Mouse (Mus musculus) MEL (cell line): ENCODE results near the gene Spata21. TPM values are rescaled to one million over a fixed set of nuclear protein-coding genes. Genes with fewer than 3 reads are reported as not detected.

ENCODE experiments used
- DNase-seq: peaks from one replicate; pipeline ENCODE4 v3.0.0; 2011; ENCODE audit warnings: low read depth, low spot score
- H3K27ac ChIP-seq: 2 replicates; pipeline ENCODE4 v1.5.1; 2012; ENCODE audit warnings: low read depth, mild to moderate bottlenecking, control low read depth, low read length, moderate library complexity; ENCODE audit not compliant: control insufficient read depth
- H3K27me3 ChIP-seq, 2 experiments: fragments of 150-350 bp in 1 of 2; sonication (generic) in 1 of 2; 2 replicates each; pipeline ENCODE4 v1.6.1; 2012; ENCODE audit warnings: low read length in 2 of 2, mild to moderate bottlenecking in 2 of 2, improper control_type of control experiment in 1 of 2, moderate library complexity in 1 of 2; ENCODE audit not compliant: insufficient read depth in 2 of 2, control insufficient read depth in 1 of 2
- H3K36me3 ChIP-seq, 2 experiments: 2 replicates each; pipeline ENCODE4 v1.6.1; 2012 to 2014; ENCODE audit warnings: low read length in 2 of 2, improper control_type of control experiment in 1 of 2, inconsistent platforms in 1 of 2, mild to moderate bottlenecking in 1 of 2; ENCODE audit not compliant: insufficient read depth in 2 of 2, control insufficient read depth in 1 of 2
- H3K4me1 ChIP-seq, 2 experiments: fragments of 150-350 bp in 1 of 2; sonication (generic) in 1 of 2; 2 replicates each; pipeline ENCODE4 v1.6.1; 2012; ENCODE audit warnings: low read length in 2 of 2, improper control_type of control experiment in 1 of 2, mild to moderate bottlenecking in 1 of 2; ENCODE audit not compliant: insufficient read depth in 2 of 2, control insufficient read depth in 1 of 2
- H3K4me3 ChIP-seq, 2 experiments: fragments of 150-350 bp in 1 of 2; sonication (generic) in 1 of 2; 2 replicates each; pipeline ENCODE4 v1.5.1; 2012; ENCODE audit warnings: low read depth in 2 of 2, low read length in 2 of 2, mild to moderate bottlenecking in 2 of 2, moderate library complexity in 2 of 2, control low read depth in 1 of 2, improper control_type of control experiment in 1 of 2; ENCODE audit not compliant: control insufficient read depth in 1 of 2, insufficient read depth in 1 of 2
- H3K79me2 ChIP-seq: 2 replicates; pipeline ENCODE4 v1.6.1; 2012; ENCODE audit warnings: mild to moderate bottlenecking, low read length, moderate library complexity; ENCODE audit not compliant: control insufficient read depth, poor library complexity, insufficient read depth
- H3K9ac ChIP-seq: 2 replicates; pipeline ENCODE4 v1.6.1; 2012; ENCODE audit warnings: low read depth, mild to moderate bottlenecking, control low read depth, low read length, moderate library complexity; ENCODE audit not compliant: control insufficient read depth, poor library complexity, severe bottlenecking
- H3K9me3 ChIP-seq: fragments of 150-350 bp; sonication (generic); replicated peaks from 2 replicates; pipeline ENCODE4 v1.6.1; 2012; ENCODE audit warnings: mild to moderate bottlenecking, low read length, improper control_type of control experiment, moderate library complexity; ENCODE audit not compliant: insufficient read depth
- BHLHE40 ChIP-seq: IDR thresholded peaks from 2 replicates; pipeline ENCODE4 v1.6.1; 2012; ENCODE audit warnings: low read depth, mild to moderate bottlenecking, inconsistent platforms, low read length, improper control_type of control experiment, borderline replicate concordance
- CTCF ChIP-seq, 3 experiments: IDR thresholded peaks in 2 of 3; conservative IDR thresholded peaks in 1 of 3; 2 replicates each; pipeline ENCODE4 v1.5.1; 2011 to 2012; ENCODE audit warnings: low read length in 3 of 3, low read depth in 2 of 3, mild to moderate bottlenecking in 2 of 3, improper control_type of control experiment in 1 of 3, inconsistent platforms in 1 of 3, mixed read lengths in 1 of 3, moderate library complexity in 1 of 3; ENCODE audit not compliant: control insufficient read depth in 1 of 3, insufficient read depth in 1 of 3, poor library complexity in 1 of 3, severe bottlenecking in 1 of 3
- EP300 ChIP-seq, 2 experiments: IDR thresholded peaks; 2 replicates each; pipeline ENCODE4 v1.6.1; 2011; ENCODE audit warnings: improper control_type of control experiment in 2 of 2, low read length in 2 of 2, low read depth in 1 of 2, mild to moderate bottlenecking in 1 of 2
- GATA1 ChIP-seq: IDR thresholded peaks from 2 replicates; pipeline ENCODE4 v1.6.1; 2011; ENCODE audit warnings: low read depth, low read length, improper control_type of control experiment
- JUND ChIP-seq: IDR thresholded peaks from 2 replicates; pipeline ENCODE4 v1.6.1; 2011; ENCODE audit warnings: low read depth, mild to moderate bottlenecking, improper control_type of control experiment, low read length
- KAT2A ChIP-seq: conservative IDR thresholded peaks from 2 replicates; pipeline ENCODE4 v1.6.1; 2012; ENCODE audit warnings: low read depth, low read length, improper control_type of control experiment, inconsistent platforms
- MAFK ChIP-seq: IDR thresholded peaks from 2 replicates; pipeline ENCODE4 v1.6.1; 2011; ENCODE audit warnings: low read depth, mild to moderate bottlenecking, low read length, improper control_type of control experiment, borderline replicate concordance
- MAX ChIP-seq: IDR thresholded peaks from 2 replicates; pipeline ENCODE4 v1.6.1; 2011; ENCODE audit warnings: low read length, improper control_type of control experiment
- MAZ ChIP-seq: IDR thresholded peaks from 2 replicates; pipeline ENCODE4 v1.6.1; 2012; ENCODE audit warnings: low read depth, mild to moderate bottlenecking, inconsistent platforms, low read length, improper control_type of control experiment
- MEF2A ChIP-seq: IDR thresholded peaks from 2 replicates; pipeline ENCODE4 v1.6.1; 2014; ENCODE audit warnings: low read depth, mild to moderate bottlenecking, inconsistent platforms, low read length, improper control_type of control experiment; ENCODE audit not compliant: poor library complexity, insufficient replicate concordance, severe bottlenecking; ENCODE audit errors: extremely low read depth
- MXI1 ChIP-seq: IDR thresholded peaks from 2 replicates; pipeline ENCODE4 v1.6.1; 2011; ENCODE audit warnings: mild to moderate bottlenecking, low read depth, low read length, improper control_type of control experiment
- MYB ChIP-seq: IDR thresholded peaks from 2 replicates; pipeline ENCODE4 v1.6.1; 2011; ENCODE audit warnings: mild to moderate bottlenecking, low read depth, low read length, improper control_type of control experiment
- MYC ChIP-seq: IDR thresholded peaks from 2 replicates; pipeline ENCODE4 v1.6.1; 2011; ENCODE audit warnings: low read depth, mild to moderate bottlenecking, low read length, improper control_type of control experiment, moderate library complexity
- NRF1 ChIP-seq: IDR thresholded peaks from 2 replicates; pipeline ENCODE4 v1.6.1; 2014; ENCODE audit warnings: low read depth, mild to moderate bottlenecking, inconsistent platforms, low read length, improper control_type of control experiment, moderate library complexity; ENCODE audit not compliant: poor library complexity, insufficient read depth, severe bottlenecking
- POLR2A ChIP-seq, 2 experiments: IDR thresholded peaks; 2 replicates each; pipeline ENCODE4 v1.6.1; 2011 to 2012; ENCODE audit warnings: low read length in 2 of 2, mild to moderate bottlenecking in 2 of 2, control low read depth in 1 of 2, improper control_type of control experiment in 1 of 2, low read depth in 1 of 2, moderate library complexity in 1 of 2; ENCODE audit not compliant: control insufficient read depth in 1 of 2, insufficient read depth in 1 of 2, poor library complexity in 1 of 2
- POLR2AphosphoS2 ChIP-seq: IDR thresholded peaks from 2 replicates; pipeline ENCODE4 v1.6.1; 2011; ENCODE audit warnings: low read length, improper control_type of control experiment
- POLR2AphosphoS5 ChIP-seq: IDR thresholded peaks from 2 replicates; pipeline ENCODE4 v1.6.1; 2012; ENCODE audit warnings: low read depth, borderline replicate concordance, mild to moderate bottlenecking, inconsistent platforms, low read length, moderate library complexity, mixed read lengths
- SIN3A ChIP-seq: IDR thresholded peaks from 2 replicates; pipeline ENCODE4 v1.6.1; 2012; ENCODE audit warnings: low read length, improper control_type of control experiment, inconsistent platforms
- SMC3 ChIP-seq: IDR thresholded peaks from 2 replicates; pipeline ENCODE4 v1.6.1; 2011; ENCODE audit warnings: low read depth, low read length, improper control_type of control experiment
- TAL1 ChIP-seq: IDR thresholded peaks from 2 replicates; pipeline ENCODE4 v1.6.1; 2012; ENCODE audit warnings: mild to moderate bottlenecking, inconsistent platforms, low read length, moderate library complexity, mixed read lengths
- TBP ChIP-seq: IDR thresholded peaks from 2 replicates; pipeline ENCODE4 v1.8.0; 2011; ENCODE audit warnings: low read depth, low read length, improper control_type of control experiment
- TCF12 ChIP-seq: IDR thresholded peaks from 2 replicates; pipeline ENCODE4 v1.6.1; 2014; ENCODE audit warnings: low read depth, mild to moderate bottlenecking, inconsistent platforms, low read length, improper control_type of control experiment, moderate library complexity
- USF2 ChIP-seq, 2 experiments: IDR thresholded peaks; 2 replicates each; pipeline ENCODE4 v1.6.1; 2011 to 2012; ENCODE audit warnings: improper control_type of control experiment in 2 of 2, low read length in 2 of 2, borderline replicate concordance in 1 of 2, inconsistent platforms in 1 of 2, low read depth in 1 of 2, mild to moderate bottlenecking in 1 of 2; ENCODE audit not compliant: insufficient read depth in 1 of 2
- ZKSCAN1 ChIP-seq: IDR thresholded peaks from 2 replicates; pipeline ENCODE4 v1.6.1; 2012; ENCODE audit warnings: low read depth, mild to moderate bottlenecking, inconsistent platforms, low read length, improper control_type of control experiment, moderate library complexity
- ZMIZ1 ChIP-seq: IDR thresholded peaks from 2 replicates; pipeline ENCODE4 v1.6.1; 2012; ENCODE audit warnings: low read depth, mild to moderate bottlenecking, inconsistent platforms, low read length, improper control_type of control experiment, moderate library complexity
- ZNF384 ChIP-seq: IDR thresholded peaks from 2 replicates; pipeline ENCODE4 v1.6.1; 2012; ENCODE audit warnings: low read depth, mild to moderate bottlenecking, inconsistent platforms, low read length, improper control_type of control experiment
- polyA plus RNA-seq, 2 experiments: library from polyadenylated mRNA; stranded (reverse) in 1 of 2; unstranded in 1 of 2; fragments of >175 nt in 1 of 2; fragments of >200 nt in 1 of 2; gene quantifications; 2 replicates each; pipeline versions ENCODE4 v1.2.1 to v1.2.4; 2012; ENCODE audit warnings: low replicate concordance in 2 of 2, low read depth in 1 of 2; ENCODE audit not compliant: insufficient read length in 2 of 2, insufficient read depth in 1 of 2, missing spikeins in 1 of 2
- total RNA-seq: library from RNA; depleted of rRNA; stranded (reverse); fragments of 300-350 nt; gene quantifications from 2 replicates; pipeline ENCODE4 v1.2.3, GENCODE M21; 2012

The Spata21 gene
- total and polyA plus RNA-seq, 3 experiments, result not detected

DNA sequence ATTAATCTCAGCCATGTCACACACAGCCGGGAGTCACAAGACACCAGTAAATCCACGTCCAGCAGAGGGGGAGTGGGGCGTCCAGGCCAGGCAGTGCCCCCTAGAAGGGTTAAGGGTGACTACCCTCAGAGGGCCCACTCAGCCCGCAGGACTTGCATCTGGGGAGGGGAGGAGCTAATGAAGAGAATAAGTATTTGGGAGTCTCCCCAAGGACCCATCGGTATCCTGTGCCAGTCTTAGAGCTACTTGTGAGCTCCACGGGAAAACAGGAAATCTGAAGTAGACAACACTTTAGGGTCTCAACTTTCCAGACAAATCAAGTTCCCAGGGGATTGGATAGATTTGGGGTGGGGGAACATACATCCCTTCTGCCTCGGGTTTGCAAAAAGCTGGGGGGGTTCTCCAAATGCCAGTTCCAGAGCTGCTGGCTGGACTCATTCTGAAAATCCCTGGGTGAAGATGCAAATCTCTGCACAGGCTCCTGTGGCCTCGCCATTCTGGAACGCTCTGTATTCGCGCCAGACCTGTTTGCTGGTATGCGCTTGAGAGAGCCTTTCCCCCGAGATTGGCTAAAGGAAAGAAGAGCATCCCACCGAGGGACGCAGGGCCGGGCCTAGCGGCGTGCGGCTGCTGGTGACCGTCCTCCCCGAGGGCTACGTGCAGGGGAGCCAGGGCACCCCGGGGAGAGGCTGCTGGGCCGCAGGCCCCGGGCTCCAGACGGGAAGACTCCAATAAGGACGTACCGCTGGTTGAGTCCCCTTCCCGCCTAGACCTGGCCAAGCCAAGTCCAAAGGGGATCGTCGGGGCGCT, 28.3 kb upstream of the Spata21 start:
- no peaks in the 10 kb centered on the region for H3K9me3 ChIP-seq
- DNase-seq, result no peak
- no peaks in the 10 kb centered on the region for H3K79me2 ChIP-seq
- H3K27ac ChIP-seq, result no peak overlapping the region
- H3K27me3 ChIP-seq, result no peaks in the 10 kb centered on the region
- H3K4me3 ChIP-seq, result peak overlapping the region; percentile 54 to 76
- 0 out of 4 replicates have a peak, but pooled peaks cover 0 to 2% of the 10 kb centered on the region in 2 experiments for H3K4me1 ChIP-seq
- peak overlapping the region; percentile 52 for H3K9ac ChIP-seq
- TF ChIP-seq MYC (no peak), ZNF384 (no peak), TAL1 (no peak), CTCF (IDR thresholded peaks at IDR 0.05 in 2 of 3, conservative IDR thresholded peaks at IDR 0.05 in 1 of 3; ENCODE audit: control insufficient read depth in 1 of 3, insufficient read depth in 1 of 3, low read depth in 2 of 3, low read length in 3 of 3, poor library complexity in 1 of 3, severe bottlenecking in 1 of 3) (no peak), TBP (no peak), MXI1 (no peak), SIN3A (0 out of 2 replicates have a peak, but pooled peaks have one; percentile 4)
- H3K36me3 ChIP-seq, result 0 out of 4 replicates have a peak, but pooled peaks cover 0 to 3% of the 10 kb centered on the region in 2 experiments

DNA sequence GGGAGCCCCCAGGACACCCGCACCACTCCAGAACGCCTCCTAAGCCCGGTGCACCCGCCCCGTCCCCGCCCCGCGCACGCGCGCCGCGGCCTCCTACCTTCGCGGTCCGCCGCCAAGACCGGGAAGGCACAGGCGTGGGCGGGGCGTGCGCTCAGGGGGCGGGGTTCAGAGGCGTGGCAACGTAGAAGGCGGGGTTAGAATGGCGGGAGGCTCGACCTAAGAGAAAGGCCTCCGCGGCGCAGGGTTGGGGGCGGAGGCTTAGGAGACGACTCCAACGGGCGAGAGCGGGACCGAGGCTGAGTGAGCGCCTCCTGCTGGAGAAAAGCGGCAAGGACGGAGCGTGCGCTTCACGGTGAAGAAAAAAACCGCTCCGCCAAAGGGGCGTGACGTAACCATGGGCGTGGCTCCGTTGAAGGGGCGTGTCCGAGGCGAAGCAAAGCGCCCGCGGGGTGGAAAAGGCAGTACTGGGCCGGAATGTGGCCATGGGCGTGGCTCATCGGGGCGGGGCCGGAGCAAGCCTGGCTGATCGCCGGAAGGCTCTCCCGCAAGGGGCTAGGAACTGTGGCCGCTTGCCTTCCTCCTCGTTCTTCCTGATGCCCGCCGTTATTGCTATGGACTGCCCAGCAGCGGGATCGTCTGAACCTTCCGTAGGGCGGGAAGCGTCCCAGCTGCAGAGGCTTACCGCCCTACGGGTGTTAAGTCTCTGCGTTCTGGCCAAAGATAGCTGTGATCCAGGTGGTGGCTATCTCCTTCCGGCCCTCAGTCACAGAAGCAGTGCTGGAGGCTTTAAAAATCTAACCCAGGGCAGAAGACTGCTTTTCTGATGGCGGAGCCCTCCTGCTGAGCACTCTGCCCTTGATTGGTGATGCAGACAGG, 27.5 kb upstream of the Spata21 start, which contains the start of gene Crocc:
TSS of gene Crocc (minus strand) at position 125 of the 876 bp plus-strand sequence.
- DNase-seq, result peak; percentile 97
- Histone ChIP-seq H3K9me3 (no peaks in the 10 kb centered on the region), H3K36me3 (0 out of 4 replicates have a peak, but pooled peaks cover 0 to 3% of the 10 kb centered on the region in 2 experiments), H3K27me3 (no peaks in the 10 kb centered on the region), H3K4me1 (0 out of 4 replicates have a peak, but pooled peaks cover 0 to 2% of the 10 kb centered on the region in 2 experiments), H3K27ac (peak within 1 kb of the TSS; percentile 72), H3K4me3 (peak within 1 kb of the TSS; percentile 65 to 76), H3K79me2 (no peaks in the 10 kb centered on the region), H3K9ac (peak within 1 kb of the TSS; percentile 66)
- TF ChIP-seq MAZ (0 out of 2 replicates have a peak, but pooled peaks have one; percentile 29), ZKSCAN1 (no peak), POLR2A (IDR thresholded peaks at IDR 0.05; ENCODE audit: control insufficient read depth in 1 of 2, insufficient read depth in 1 of 2, low read depth in 1 of 2, low read length in 2 of 2, poor library complexity in 1 of 2) (peak in 1 of 2 experiments; percentile 52; a peak in 1 of 4 replicates), MXI1 (no peak), EP300 (IDR thresholded peaks at IDR 0.05; ENCODE audit: low read depth in 1 of 2, low read length in 2 of 2) (no peak), MAFK (no peak), MAX (no peak), CTCF (IDR thresholded peaks at IDR 0.05 in 2 of 3, conservative IDR thresholded peaks at IDR 0.05 in 1 of 3; ENCODE audit: control insufficient read depth in 1 of 3, insufficient read depth in 1 of 3, low read depth in 2 of 3, low read length in 3 of 3, poor library complexity in 1 of 3, severe bottlenecking in 1 of 3) (peak; percentile 56 to 83 (median 81); a peak in 5 of 6 replicates), USF2 (IDR thresholded peaks at IDR 0.05; ENCODE audit: borderline replicate concordance in 1 of 2, insufficient read depth in 1 of 2, low read depth in 1 of 2, low read length in 2 of 2) (no peak), KAT2A (no peak), POLR2AphosphoS2 (no peak), TCF12 (0 out of 2 replicates have a peak, but pooled peaks have one; percentile 10), GATA1 (no peak), ZMIZ1 (no peak), BHLHE40 (no peak), TAL1 (no peak), MYB (no peak), MEF2A (no peak), SMC3 (peak; percentile 51; the same call in 1 of the 2 replicates), POLR2AphosphoS5 (no peak), ZNF384 (peak; percentile 95), SIN3A (peak; percentile 63), NRF1 (peak; percentile 85), JUND (no peak)
